Mouse (Mus musculus) MEL (cell line): ENCODE measurements at regions not wholly inside any gene's neighbourhood (a gene's known extent, or its start where the extent isn't known, plus 50 kb on each side); places are given as distances from the start of the nearest gene placed in this dataset.

Experiments used
- DNase-seq: peaks from one replicate; pipeline ENCODE4 v3.0.0; 2011; ENCODE audit warnings: low read depth, low spot score
- H3K27ac ChIP-seq: 2 replicates; pipeline ENCODE4 v1.5.1; 2012; ENCODE audit warnings: low read depth, mild to moderate bottlenecking, control low read depth, low read length, moderate library complexity; ENCODE audit not compliant: control insufficient read depth
- H3K27me3 ChIP-seq, 2 experiments: fragments of 150-350 bp in 1 of 2; sonication (generic) in 1 of 2; 2 replicates each; pipeline ENCODE4 v1.6.1; 2012; ENCODE audit warnings: low read length in 2 of 2, mild to moderate bottlenecking in 2 of 2, improper control_type of control experiment in 1 of 2, moderate library complexity in 1 of 2; ENCODE audit not compliant: insufficient read depth in 2 of 2, control insufficient read depth in 1 of 2
- H3K36me3 ChIP-seq, 2 experiments: 2 replicates each; pipeline ENCODE4 v1.6.1; 2012 to 2014; ENCODE audit warnings: low read length in 2 of 2, improper control_type of control experiment in 1 of 2, inconsistent platforms in 1 of 2, mild to moderate bottlenecking in 1 of 2; ENCODE audit not compliant: insufficient read depth in 2 of 2, control insufficient read depth in 1 of 2
- H3K4me1 ChIP-seq, 2 experiments: fragments of 150-350 bp in 1 of 2; sonication (generic) in 1 of 2; 2 replicates each; pipeline ENCODE4 v1.6.1; 2012; ENCODE audit warnings: low read length in 2 of 2, improper control_type of control experiment in 1 of 2, mild to moderate bottlenecking in 1 of 2; ENCODE audit not compliant: insufficient read depth in 2 of 2, control insufficient read depth in 1 of 2
- H3K4me3 ChIP-seq, 2 experiments: fragments of 150-350 bp in 1 of 2; sonication (generic) in 1 of 2; 2 replicates each; pipeline ENCODE4 v1.5.1; 2012; ENCODE audit warnings: low read depth in 2 of 2, low read length in 2 of 2, mild to moderate bottlenecking in 2 of 2, moderate library complexity in 2 of 2, control low read depth in 1 of 2, improper control_type of control experiment in 1 of 2; ENCODE audit not compliant: control insufficient read depth in 1 of 2, insufficient read depth in 1 of 2
- H3K79me2 ChIP-seq: 2 replicates; pipeline ENCODE4 v1.6.1; 2012; ENCODE audit warnings: mild to moderate bottlenecking, low read length, moderate library complexity; ENCODE audit not compliant: control insufficient read depth, poor library complexity, insufficient read depth
- H3K9ac ChIP-seq: 2 replicates; pipeline ENCODE4 v1.6.1; 2012; ENCODE audit warnings: low read depth, mild to moderate bottlenecking, control low read depth, low read length, moderate library complexity; ENCODE audit not compliant: control insufficient read depth, poor library complexity, severe bottlenecking
- H3K9me3 ChIP-seq: fragments of 150-350 bp; sonication (generic); replicated peaks from 2 replicates; pipeline ENCODE4 v1.6.1; 2012; ENCODE audit warnings: mild to moderate bottlenecking, low read length, improper control_type of control experiment, moderate library complexity; ENCODE audit not compliant: insufficient read depth
- CHD1 ChIP-seq: IDR thresholded peaks from 2 replicates; pipeline ENCODE4 v1.6.1; 2012; ENCODE audit warnings: low read depth, mild to moderate bottlenecking, inconsistent platforms, low read length, improper control_type of control experiment
- CTCF ChIP-seq, 3 experiments: IDR thresholded peaks in 2 of 3; conservative IDR thresholded peaks in 1 of 3; 2 replicates each; pipeline ENCODE4 v1.5.1; 2011 to 2012; ENCODE audit warnings: low read length in 3 of 3, low read depth in 2 of 3, mild to moderate bottlenecking in 2 of 3, improper control_type of control experiment in 1 of 3, inconsistent platforms in 1 of 3, mixed read lengths in 1 of 3, moderate library complexity in 1 of 3; ENCODE audit not compliant: control insufficient read depth in 1 of 3, insufficient read depth in 1 of 3, poor library complexity in 1 of 3, severe bottlenecking in 1 of 3
- E2F4 ChIP-seq: IDR thresholded peaks from 2 replicates; pipeline ENCODE4 v1.6.1; 2011; ENCODE audit warnings: low read depth, low read length, improper control_type of control experiment, borderline replicate concordance
- ELF1 ChIP-seq: IDR thresholded peaks from 2 replicates; pipeline ENCODE4 v1.6.1; 2014; ENCODE audit warnings: low read depth, mild to moderate bottlenecking, inconsistent platforms, low read length, improper control_type of control experiment, moderate library complexity
- EP300 ChIP-seq, 2 experiments: IDR thresholded peaks; 2 replicates each; pipeline ENCODE4 v1.6.1; 2011; ENCODE audit warnings: improper control_type of control experiment in 2 of 2, low read length in 2 of 2, low read depth in 1 of 2, mild to moderate bottlenecking in 1 of 2
- ETS1 ChIP-seq: IDR thresholded peaks from 2 replicates; pipeline ENCODE4 v1.6.1; 2012; ENCODE audit warnings: low read depth, mild to moderate bottlenecking, inconsistent platforms, low read length, improper control_type of control experiment, moderate library complexity
- GATA1 ChIP-seq: IDR thresholded peaks from 2 replicates; pipeline ENCODE4 v1.6.1; 2011; ENCODE audit warnings: low read depth, low read length, improper control_type of control experiment
- HCFC1 ChIP-seq: IDR thresholded peaks from 2 replicates; pipeline ENCODE4 v1.6.1; 2012; ENCODE audit warnings: low read depth, mild to moderate bottlenecking, inconsistent platforms, low read length, improper control_type of control experiment, moderate library complexity
- KAT2A ChIP-seq: conservative IDR thresholded peaks from 2 replicates; pipeline ENCODE4 v1.6.1; 2012; ENCODE audit warnings: low read depth, low read length, improper control_type of control experiment, inconsistent platforms
- MAFK ChIP-seq: IDR thresholded peaks from 2 replicates; pipeline ENCODE4 v1.6.1; 2011; ENCODE audit warnings: low read depth, mild to moderate bottlenecking, low read length, improper control_type of control experiment, borderline replicate concordance
- MYB ChIP-seq: IDR thresholded peaks from 2 replicates; pipeline ENCODE4 v1.6.1; 2011; ENCODE audit warnings: mild to moderate bottlenecking, low read depth, low read length, improper control_type of control experiment
- MYC ChIP-seq: IDR thresholded peaks from 2 replicates; pipeline ENCODE4 v1.6.1; 2011; ENCODE audit warnings: low read depth, mild to moderate bottlenecking, low read length, improper control_type of control experiment, moderate library complexity
- NELFE ChIP-seq: IDR thresholded peaks from 2 replicates; pipeline ENCODE4 v1.6.1; 2011; ENCODE audit warnings: low read depth, low read length, improper control_type of control experiment
- NRF1 ChIP-seq: IDR thresholded peaks from 2 replicates; pipeline ENCODE4 v1.6.1; 2014; ENCODE audit warnings: low read depth, mild to moderate bottlenecking, inconsistent platforms, low read length, improper control_type of control experiment, moderate library complexity; ENCODE audit not compliant: poor library complexity, insufficient read depth, severe bottlenecking
- POLR2A ChIP-seq, 2 experiments: IDR thresholded peaks; 2 replicates each; pipeline ENCODE4 v1.6.1; 2011 to 2012; ENCODE audit warnings: low read length in 2 of 2, mild to moderate bottlenecking in 2 of 2, control low read depth in 1 of 2, improper control_type of control experiment in 1 of 2, low read depth in 1 of 2, moderate library complexity in 1 of 2; ENCODE audit not compliant: control insufficient read depth in 1 of 2, insufficient read depth in 1 of 2, poor library complexity in 1 of 2
- RAD21 ChIP-seq: IDR thresholded peaks from 2 replicates; pipeline ENCODE4 v1.6.1; 2011; ENCODE audit warnings: mild to moderate bottlenecking, low read depth, low read length, improper control_type of control experiment
- RCOR1 ChIP-seq: IDR thresholded peaks from 2 replicates; pipeline ENCODE4 v1.6.1; 2012; ENCODE audit warnings: low read depth, mild to moderate bottlenecking, inconsistent platforms, low read length, improper control_type of control experiment
- SMC3 ChIP-seq: IDR thresholded peaks from 2 replicates; pipeline ENCODE4 v1.6.1; 2011; ENCODE audit warnings: low read depth, low read length, improper control_type of control experiment
- TAL1 ChIP-seq: IDR thresholded peaks from 2 replicates; pipeline ENCODE4 v1.6.1; 2012; ENCODE audit warnings: mild to moderate bottlenecking, inconsistent platforms, low read length, moderate library complexity, mixed read lengths
- TBP ChIP-seq: IDR thresholded peaks from 2 replicates; pipeline ENCODE4 v1.8.0; 2011; ENCODE audit warnings: low read depth, low read length, improper control_type of control experiment
- TCF12 ChIP-seq: IDR thresholded peaks from 2 replicates; pipeline ENCODE4 v1.6.1; 2014; ENCODE audit warnings: low read depth, mild to moderate bottlenecking, inconsistent platforms, low read length, improper control_type of control experiment, moderate library complexity
- UBTF ChIP-seq: IDR thresholded peaks from 2 replicates; pipeline ENCODE4 v1.6.1; 2012; ENCODE audit warnings: low read depth, mild to moderate bottlenecking, inconsistent platforms, low read length, improper control_type of control experiment, moderate library complexity, borderline replicate concordance; ENCODE audit not compliant: insufficient read depth
- USF1 ChIP-seq: IDR thresholded peaks from 2 replicates; pipeline ENCODE4 v1.6.1; 2014; ENCODE audit warnings: low read depth, mild to moderate bottlenecking, inconsistent platforms, low read length, improper control_type of control experiment, moderate library complexity
- ZMIZ1 ChIP-seq: IDR thresholded peaks from 2 replicates; pipeline ENCODE4 v1.6.1; 2012; ENCODE audit warnings: low read depth, mild to moderate bottlenecking, inconsistent platforms, low read length, improper control_type of control experiment, moderate library complexity

DNA sequence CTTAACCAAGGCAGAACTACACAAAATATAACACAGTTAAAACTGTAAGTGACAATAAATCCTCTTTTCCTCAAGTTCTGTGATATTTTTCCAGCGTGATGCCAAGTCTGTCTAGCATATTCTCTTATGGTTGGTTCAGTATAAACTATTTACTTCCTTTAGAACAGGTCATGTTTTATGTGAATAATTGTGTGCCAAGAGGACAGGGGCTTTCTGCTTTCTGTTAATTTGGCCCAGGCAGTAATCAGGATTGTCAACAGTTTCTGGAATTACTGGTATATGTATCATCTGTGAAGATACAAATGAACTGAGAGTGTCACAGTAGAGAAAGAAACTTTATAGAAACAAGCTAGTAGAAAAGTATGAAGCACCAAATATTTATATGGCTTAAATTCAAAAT, 1039.5 kb upstream of the Adcyap1 start:
- Histone ChIP-seq H3K4me3 (no peak overlapping the region), H3K27me3 (no peaks in the 10 kb centered on the region), H3K36me3 (no peaks in the 10 kb centered on the region), H3K79me2 (no peaks in the 10 kb centered on the region), H3K27ac (no peak overlapping the region), H3K9ac (no peak overlapping the region), H3K4me1 (no peaks in the 10 kb centered on the region), H3K9me3 (no peaks in the 10 kb centered on the region)
- no peak for DNase-seq
- TF ChIP-seq E2F4 (no peak), CHD1 (no peak), TCF12 (no peak), TAL1 (no peak), SMC3 (no peak), NRF1 (no peak), RAD21 (no peak), HCFC1 (no peak), UBTF (no peak), GATA1 (no peak)

DNA sequence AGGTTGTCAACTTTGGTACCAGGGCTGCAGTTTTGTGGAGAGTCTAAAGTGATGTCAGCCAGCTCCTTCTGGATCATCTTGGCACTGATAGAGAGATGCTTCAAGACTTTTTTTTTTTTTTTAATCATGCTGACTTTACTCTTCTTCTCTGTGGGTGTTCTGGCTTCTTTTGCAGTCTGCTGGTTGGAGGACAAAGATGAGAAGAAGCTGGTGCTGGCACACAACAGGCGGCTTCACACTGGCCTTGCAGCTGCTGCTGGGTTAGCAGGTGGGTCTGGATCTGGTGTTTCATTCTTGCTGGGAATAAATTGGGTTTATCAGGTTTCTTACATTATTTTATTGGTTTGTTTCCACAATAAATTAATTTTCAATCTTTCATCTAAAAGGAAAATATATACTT, 1013.1 kb upstream of the Adcyap1 start:
- no peak overlapping the region for H3K9ac ChIP-seq
- H3K36me3 ChIP-seq = no peaks in the 10 kb centered on the region
- no peaks in the 10 kb centered on the region for H3K79me2 ChIP-seq
- DNase-seq = no peak
- no peaks in the 10 kb centered on the region for H3K9me3 ChIP-seq
- no peak overlapping the region for H3K4me3 ChIP-seq
- TF ChIP-seq SMC3 (no peak), MYC (no peak), CTCF (IDR thresholded peaks at IDR 0.05 in 2 of 3, conservative IDR thresholded peaks at IDR 0.05 in 1 of 3; ENCODE audit: control insufficient read depth in 1 of 3, insufficient read depth in 1 of 3, low read depth in 2 of 3, low read length in 3 of 3, poor library complexity in 1 of 3, severe bottlenecking in 1 of 3) (no peak), EP300 (IDR thresholded peaks at IDR 0.05; ENCODE audit: low read depth in 1 of 2, low read length in 2 of 2) (no peak), KAT2A (no peak), MAFK (no peak), ETS1 (no peak), HCFC1 (no peak), TAL1 (no peak), ZMIZ1 (no peak), RCOR1 (no peak), TBP (no peak), POLR2A (IDR thresholded peaks at IDR 0.05; ENCODE audit: control insufficient read depth in 1 of 2, insufficient read depth in 1 of 2, low read depth in 1 of 2, low read length in 2 of 2, poor library complexity in 1 of 2) (no peak), CHD1 (no peak), USF1 (no peak), NELFE (no peak), MYB (no peak), ELF1 (no peak), E2F4 (no peak)
- no peak overlapping the region for H3K27ac ChIP-seq
- H3K4me1 ChIP-seq = no peaks in the 10 kb centered on the region
- H3K27me3 ChIP-seq = no peaks in the 10 kb centered on the region
